Mouse (Mus musculus): ENCODE results near the gene Ltbp1. TPM values are rescaled to one million over a fixed set of nuclear protein-coding genes. Genes with fewer than 3 reads are reported as not detected.

Ltbp1 gene
- total and polyA plus RNA-seq, 3 experiments: 2.3 to 6.4 (median 2.5) TPM

DNA sequence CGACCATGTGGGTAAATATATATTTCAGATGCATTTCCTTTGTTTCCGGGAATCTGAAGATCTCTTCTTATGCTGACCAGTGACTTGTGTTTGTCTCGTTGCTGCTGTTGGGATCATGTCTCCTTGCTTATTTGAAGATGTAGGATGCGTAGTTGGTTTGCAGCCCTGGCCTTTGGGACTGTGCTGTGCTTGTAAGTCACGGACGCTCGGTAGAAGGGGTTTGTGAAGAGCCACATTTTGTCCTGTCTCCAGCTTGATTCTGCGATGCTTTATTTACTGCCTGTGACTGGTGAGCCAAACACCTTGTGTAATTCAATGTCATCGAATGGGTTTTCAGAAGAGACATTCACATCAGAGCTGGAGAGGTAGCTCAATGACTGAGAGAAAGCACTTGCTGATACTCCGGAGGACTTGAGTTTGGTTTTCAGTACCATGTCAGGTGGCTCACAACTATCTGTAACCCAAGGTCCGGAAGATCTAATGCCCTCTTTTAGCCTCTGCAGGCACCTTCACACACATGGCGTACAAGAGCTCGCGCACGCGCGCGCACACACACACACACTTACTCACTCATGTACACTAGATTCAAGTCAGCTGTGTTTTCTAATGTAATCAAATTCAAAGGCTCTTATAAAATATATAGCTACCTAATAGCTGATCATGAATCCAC lies 362.3 kb downstream of the Ltbp1 start:
- H3K9me3 ChIP-seq (replicated peaks; ENCODE audit: low read length): peaks cover 4% of the 10 kb centered on the region
- H3K9ac ChIP-seq (ENCODE audit: insufficient read depth, low read depth): no peak overlapping the region
- in situ Hi-C loops (cut with MboI; ENCODE audit: low pct_ligation_motif_present, low pct_unique_long_range_greater_than_20kb, low sequenced_read_pairs): loop anchor here (25.0 kb wide), 2 partner anchors 230 to 330 kb away; no protein-coding TSS in a partner anchor
- H3K4me3 ChIP-seq (replicated peaks in 1 of 3; ENCODE audit: low read depth in 2 of 3, low read length in 2 of 3, poor library complexity in 1 of 3): no peak overlapping the region
- H3K79me2 ChIP-seq (replicated peaks; ENCODE audit: control insufficient read depth, extremely low read depth, insufficient read depth, poor library complexity, severe bottlenecking): no peaks in the 10 kb centered on the region
- TF ChIP-seq CTCF (conservative IDR thresholded peaks at IDR 0.05 in 1 of 2, IDR thresholded peaks at IDR 0.05 in 1 of 2; ENCODE audit: low read depth in 2 of 2, low read length in 2 of 2): no peak
- no peak for TF ChIP-seq ZC3H11A (IDR thresholded peaks at IDR 0.05; ENCODE audit: low read depth, low read length)
- TF ChIP-seq ETS1 (conservative IDR thresholded peaks at IDR 0.05; ENCODE audit: low read depth, low read length): no peak
- no peak overlapping the region for H3K27ac ChIP-seq (ENCODE audit: insufficient read depth, low read depth)
- H3K4me1 ChIP-seq (ENCODE audit: control insufficient read depth in 1 of 2, insufficient read depth in 2 of 2): peaks cover 0 to 23% of the 10 kb centered on the region in 2 experiments; a peak in 2 of 4 replicates
- peaks cover 0 to 6% of the 10 kb centered on the region in 2 experiments for H3K36me3 ChIP-seq (replicated peaks in 1 of 2; ENCODE audit: control insufficient read depth in 1 of 2, insufficient read depth in 1 of 2, low read length in 1 of 2)
- DNase-seq (ENCODE audit: extremely low read depth): no peak
- no peak overlapping the region for H3K4me2 ChIP-seq (ENCODE audit: insufficient read depth, low read depth, poor library complexity, severe bottlenecking)
- no peaks in the 10 kb centered on the region for H3K27me3 ChIP-seq (replicated peaks)
- dilution Hi-C loops (cut with MboI; ENCODE audit: extremely low pct_ligation_motif_present, extremely low pct_unique_long_range_greater_than_20kb, low sequenced_read_pairs): no loop called here

DNA sequence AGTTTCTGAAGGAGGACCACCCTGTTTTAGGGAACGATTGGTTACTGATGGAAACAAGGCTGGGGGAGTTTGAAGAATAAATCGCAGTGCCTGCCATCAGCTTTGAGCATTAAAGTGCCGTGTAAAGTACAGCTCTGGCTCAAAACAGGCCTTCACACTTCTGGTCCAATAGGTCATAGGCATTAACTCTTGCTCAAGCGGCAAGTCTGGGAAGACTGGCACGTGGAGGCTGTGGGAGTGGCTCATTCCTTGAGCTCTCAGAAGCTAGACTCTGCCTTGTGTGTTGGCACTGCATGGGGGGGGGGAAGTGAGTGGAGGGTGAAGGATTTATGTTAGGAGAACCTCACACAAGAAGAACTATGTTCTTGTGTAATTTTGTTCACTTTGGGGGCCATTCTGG lies 363.2 kb downstream of the Ltbp1 start:
- Histone ChIP-seq H3K27ac (ENCODE audit: insufficient read depth, low read depth) (no peak overlapping the region), H3K4me2 (ENCODE audit: insufficient read depth, low read depth, poor library complexity, severe bottlenecking) (no peak overlapping the region), H3K9ac (ENCODE audit: insufficient read depth, low read depth) (no peak overlapping the region), H3K4me3 (replicated peaks in 1 of 3; ENCODE audit: low read depth in 2 of 3, low read length in 2 of 3, poor library complexity in 1 of 3) (no peak overlapping the region), H3K27me3 (replicated peaks) (no peaks in the 10 kb centered on the region), H3K79me2 (replicated peaks; ENCODE audit: control insufficient read depth, extremely low read depth, insufficient read depth, poor library complexity, severe bottlenecking) (no peaks in the 10 kb centered on the region), H3K9me3 (replicated peaks; ENCODE audit: low read length) (peaks cover 4% of the 10 kb centered on the region), H3K4me1 (ENCODE audit: control insufficient read depth in 1 of 2, insufficient read depth in 2 of 2) (peaks cover 0 to 23% of the 10 kb centered on the region in 2 experiments; a peak in 2 of 4 replicates), H3K36me3 (replicated peaks in 1 of 2; ENCODE audit: control insufficient read depth in 1 of 2, insufficient read depth in 1 of 2, low read length in 1 of 2) (peaks cover 0 to 5% of the 10 kb centered on the region in 2 experiments)
- TF ChIP-seq BHLHE40 (IDR thresholded peaks at IDR 0.05; ENCODE audit: low read depth, low read length): no peak
- TF ChIP-seq USF1 (IDR thresholded peaks at IDR 0.05; ENCODE audit: low read depth, low read length): no peak
- no peak for TF ChIP-seq MAZ (IDR thresholded peaks at IDR 0.05; ENCODE audit: low read depth, low read length)
- no peak for TF ChIP-seq ZNF384 (IDR thresholded peaks at IDR 0.05; ENCODE audit: low read depth, low read length)
- no peak for TF ChIP-seq JUN (IDR thresholded peaks at IDR 0.05; ENCODE audit: insufficient read depth, low read depth, low read length)
- no peak for TF ChIP-seq IRF4 (IDR thresholded peaks at IDR 0.05; ENCODE audit: low read depth, low read length)
- TF ChIP-seq RAD21 (IDR thresholded peaks at IDR 0.05; ENCODE audit: low read depth, low read length): no peak
- no peak for TF ChIP-seq PAX5 (IDR thresholded peaks at IDR 0.05; ENCODE audit: low read length)
- no peak for TF ChIP-seq KAT2A (IDR thresholded peaks at IDR 0.05; ENCODE audit: insufficient replicate concordance, low read length)
- TF ChIP-seq HCFC1 (IDR thresholded peaks at IDR 0.05; ENCODE audit: low read depth, low read length): no peak
- DNase-seq (ENCODE audit: extremely low read depth): no peak
- dilution Hi-C loops (cut with MboI; ENCODE audit: extremely low pct_ligation_motif_present, extremely low pct_unique_long_range_greater_than_20kb, low sequenced_read_pairs) (no loop called here), in situ Hi-C loops (cut with MboI; ENCODE audit: low pct_ligation_motif_present, low pct_unique_long_range_greater_than_20kb, low sequenced_read_pairs) (loop anchor here (25.0 kb wide), 2 partner anchors 231 to 331 kb away; no protein-coding TSS in a partner anchor)

All from CH12.LX (cell line).